Mouse (Mus musculus) fat pad, adult 2 months (tissue): Measurements from ENCODE around the gene Golt1b.
"Not testable (repeated sequence)": the region's sequence is repeated elsewhere in the genome, so short reads cannot be mapped to it uniquely, and the experiment has no call there.

ENCODE experiments used
- DNase-seq: peaks from one replicate; pipeline ENCODE4 v3.0.0-alpha.2; 2011; ENCODE audit warnings: low read depth, low spot score; ENCODE audit errors: extremely low read depth

Gene Golt1b

DNA sequence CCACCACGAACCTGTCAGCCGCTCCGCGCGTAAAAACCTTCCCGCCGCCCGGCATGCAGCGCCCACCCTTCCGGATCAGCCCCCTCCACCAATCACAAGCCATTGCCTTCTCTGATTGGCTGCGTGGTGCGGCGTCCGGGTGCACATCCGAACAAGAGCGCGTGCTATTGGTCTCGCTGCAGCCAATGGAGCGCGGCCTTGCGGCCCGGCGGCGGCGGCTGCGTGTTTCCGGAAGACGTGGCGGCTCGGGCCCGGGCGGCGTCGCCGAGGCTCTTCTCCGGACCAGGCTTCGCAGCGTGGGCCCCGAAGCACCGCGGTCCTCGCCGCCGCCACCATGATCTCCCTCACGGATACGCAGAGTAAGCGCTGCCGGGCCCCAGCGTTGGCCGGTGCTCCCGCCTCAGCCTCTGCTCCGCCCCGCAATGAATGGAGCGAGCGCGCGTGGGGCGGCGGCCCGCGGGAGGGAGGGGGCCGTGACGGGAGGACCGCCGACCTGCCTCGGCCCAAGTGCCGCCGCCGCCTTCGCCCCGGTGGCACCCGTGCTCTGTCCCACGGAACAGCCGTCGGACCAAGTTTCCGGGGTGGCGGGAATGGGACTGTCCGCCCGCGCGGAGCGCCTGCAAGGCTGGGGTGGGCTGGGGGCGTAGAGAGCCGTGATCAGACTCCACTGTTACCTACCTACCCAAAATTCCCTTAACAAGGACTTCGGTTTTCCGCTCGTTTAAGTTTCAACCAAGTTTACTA lies at the start of gene Golt1b, which contains the start of gene Recql:
Gene Golt1b, plus strand, starts transcription at position 211 of the 744 bp plus-strand sequence.
Gene Recql, minus strand, starts transcription at position 77 of the 744 bp plus-strand sequence.
- peak; percentile 56 for DNase-seq

DNA sequence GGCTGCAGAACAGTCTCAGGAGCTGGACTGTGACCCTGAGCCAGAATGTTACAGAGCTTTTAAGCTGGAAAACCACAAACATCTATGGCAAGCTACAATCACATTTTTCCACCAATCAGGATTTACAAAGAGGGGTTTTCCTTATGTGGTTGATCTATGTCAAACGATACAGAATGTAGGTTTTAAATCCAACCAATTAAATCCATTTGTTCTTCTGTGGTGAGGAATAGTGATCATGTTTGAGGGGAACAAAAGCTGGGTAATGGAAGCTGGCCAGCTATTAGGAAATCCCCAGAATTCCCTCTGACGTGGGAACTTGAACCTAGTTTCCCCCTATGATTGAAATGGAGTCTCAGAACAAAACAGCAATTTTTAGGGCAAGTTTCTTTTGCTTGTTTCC lies 48.1 kb upstream of the Golt1b start:
- no peak for DNase-seq

DNA sequence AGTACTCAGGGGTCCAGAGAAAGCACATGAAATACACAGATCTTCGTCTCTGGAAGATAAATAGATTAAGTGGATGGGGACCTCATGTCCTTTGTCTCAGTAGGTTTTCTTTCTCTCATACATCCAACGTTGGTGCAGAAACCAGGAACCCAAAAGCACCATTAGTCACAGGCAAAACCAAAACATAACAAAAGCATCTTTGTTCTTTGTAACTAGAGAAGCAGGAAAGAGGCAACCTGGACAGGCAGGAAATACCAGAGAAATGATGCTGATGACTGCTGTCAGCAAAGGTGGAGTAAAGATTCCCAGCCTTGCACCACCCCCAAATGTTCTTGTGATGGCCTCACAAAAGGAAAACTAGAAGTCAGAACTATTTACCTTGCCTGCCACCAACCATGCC lies 47.4 kb upstream of the Golt1b start:
- peak; percentile 11 for DNase-seq

DNA sequence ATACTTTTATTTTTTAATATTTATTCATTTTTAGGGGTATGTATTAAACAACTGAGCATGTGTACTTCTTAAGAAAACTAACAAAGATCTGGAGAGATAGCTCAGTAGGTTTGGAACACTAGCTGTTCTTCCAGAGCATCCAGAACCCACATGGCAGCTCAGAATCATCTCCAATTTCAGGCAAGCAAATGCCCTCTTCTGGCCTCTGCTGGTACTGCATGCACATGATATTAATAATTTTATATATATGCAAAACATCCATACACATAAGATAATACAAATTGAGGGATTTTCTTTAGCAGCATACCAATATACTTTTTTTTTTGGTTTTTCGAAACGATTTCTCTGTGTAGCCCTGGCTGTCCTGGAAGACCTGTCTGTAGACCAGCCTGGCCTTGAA lies 43.5 kb upstream of the Golt1b start:
- DNase-seq = no peak

DNA sequence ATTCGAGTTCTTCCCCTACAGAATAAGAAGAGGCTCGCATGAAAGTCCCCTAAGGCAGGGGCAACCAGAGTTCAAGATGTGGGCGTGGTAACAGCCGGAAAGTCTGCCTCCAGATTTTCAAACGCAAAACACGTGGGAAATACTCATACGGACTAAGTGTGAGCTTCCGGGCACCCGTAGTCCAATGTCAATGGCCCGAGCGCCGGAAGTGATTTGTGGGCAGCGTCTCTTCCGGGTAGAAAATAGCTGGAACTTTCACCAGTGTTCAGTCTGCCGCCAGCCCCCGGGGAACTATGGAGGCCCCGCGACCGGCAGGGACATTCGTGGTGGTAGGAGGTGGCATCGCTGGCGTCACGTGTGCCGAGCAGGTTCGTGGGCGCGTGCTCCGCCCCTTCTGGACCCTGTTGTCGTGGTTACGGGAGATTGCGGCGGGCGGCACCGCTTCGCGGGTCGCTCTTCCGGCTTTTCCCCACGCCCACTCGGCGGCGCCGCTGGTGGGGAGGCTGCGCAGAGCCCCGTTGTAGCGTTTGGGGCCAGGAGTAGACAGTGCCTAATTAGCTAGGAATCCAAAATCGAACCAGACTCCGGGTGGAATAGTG lies 41.5 kb upstream of the Golt1b start, which contains the start of gene Pyroxd1:
Gene Pyroxd1, plus strand, starts transcription at position 215 of the 599 bp plus-strand sequence.
- DNase-seq = peak; percentile 52

DNA sequence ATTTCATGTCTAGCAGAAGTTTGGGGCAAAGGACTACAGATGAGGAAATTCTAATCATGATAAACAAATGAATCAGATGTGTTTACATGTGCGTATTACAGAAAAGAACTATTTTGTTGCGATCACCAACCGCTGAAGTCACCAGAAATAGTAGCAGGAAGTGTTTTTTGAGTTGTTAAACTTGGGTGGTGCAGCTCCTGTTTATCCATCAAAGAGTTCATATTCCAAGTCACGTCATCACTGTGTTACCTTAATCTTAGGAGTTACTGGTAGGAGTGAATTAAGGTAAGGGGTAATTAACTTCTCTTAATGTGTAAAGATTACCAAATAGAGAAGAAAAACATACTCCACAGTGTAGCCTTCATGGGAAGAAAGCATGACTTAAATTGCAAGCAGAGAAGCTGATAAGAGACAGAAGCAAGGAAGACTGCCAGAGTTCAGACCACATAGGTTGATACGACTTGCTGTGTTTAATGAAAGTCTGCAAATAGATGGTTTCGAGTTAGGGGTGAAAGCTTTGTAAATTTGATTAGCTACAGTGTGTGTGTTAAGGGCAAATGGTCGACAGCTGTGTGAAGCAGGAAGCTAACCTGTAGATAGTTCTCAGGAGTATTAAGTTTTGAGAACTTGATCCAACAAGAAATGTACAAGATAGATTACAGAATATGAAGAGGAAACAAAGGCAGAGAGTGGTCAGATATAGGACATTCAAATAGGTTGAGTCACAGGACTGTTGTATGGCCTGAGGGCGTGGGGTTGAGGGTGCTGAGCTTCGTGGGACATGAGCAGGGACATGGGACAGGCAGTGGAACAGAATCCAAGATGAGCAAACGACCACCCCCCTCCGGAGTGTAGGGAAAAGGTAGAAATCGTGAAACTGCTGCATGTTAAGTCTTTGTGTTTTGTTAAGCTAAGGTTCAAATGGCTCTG lies 40.6 kb upstream of the Golt1b start:
- no peak for DNase-seq

DNA sequence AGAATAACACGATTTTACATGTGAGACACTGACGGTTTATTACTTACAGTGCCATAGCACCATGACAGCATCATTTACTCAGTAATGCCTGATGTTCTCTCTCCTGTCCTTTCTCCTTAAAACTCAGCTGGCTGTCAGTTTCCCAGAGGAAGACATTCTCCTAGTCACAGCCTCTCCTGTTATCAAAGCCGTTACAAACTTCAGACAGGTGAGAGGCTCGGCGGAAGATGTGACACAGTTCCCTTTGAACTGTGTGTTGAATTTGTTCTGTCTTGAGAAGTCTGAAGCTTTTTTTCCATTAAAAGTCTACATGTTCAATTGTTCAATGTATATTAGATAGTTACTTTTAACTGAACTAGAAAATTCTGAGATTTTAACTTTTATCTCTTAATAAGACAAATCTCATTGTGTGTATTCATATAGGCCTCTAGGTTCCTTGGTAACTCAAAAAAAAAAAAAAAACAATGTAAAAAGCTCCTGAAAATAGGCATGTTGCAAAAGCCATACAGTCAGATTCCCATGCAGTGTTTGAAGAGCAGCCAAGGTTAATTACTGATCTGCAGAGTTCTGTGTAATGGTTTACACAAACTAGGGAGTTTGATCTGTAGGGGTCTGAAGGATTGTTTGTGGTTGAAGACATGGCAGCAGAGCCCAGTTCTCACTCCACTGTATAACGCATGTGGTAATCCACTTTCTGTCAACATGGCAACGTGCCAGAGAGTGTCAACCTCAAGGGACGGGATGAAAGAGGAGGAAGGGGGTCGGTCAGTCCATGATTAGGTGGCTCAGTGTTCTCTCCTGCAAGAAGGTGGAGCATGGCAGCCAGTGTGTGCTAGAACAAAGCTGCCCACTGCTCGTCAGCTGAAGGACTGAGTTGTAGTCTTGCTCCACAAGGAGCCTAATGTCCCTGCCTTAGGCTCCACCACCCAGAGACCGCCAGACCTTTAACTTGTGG lies 39.3 kb upstream of the Golt1b start:
- no peak for DNase-seq

DNA sequence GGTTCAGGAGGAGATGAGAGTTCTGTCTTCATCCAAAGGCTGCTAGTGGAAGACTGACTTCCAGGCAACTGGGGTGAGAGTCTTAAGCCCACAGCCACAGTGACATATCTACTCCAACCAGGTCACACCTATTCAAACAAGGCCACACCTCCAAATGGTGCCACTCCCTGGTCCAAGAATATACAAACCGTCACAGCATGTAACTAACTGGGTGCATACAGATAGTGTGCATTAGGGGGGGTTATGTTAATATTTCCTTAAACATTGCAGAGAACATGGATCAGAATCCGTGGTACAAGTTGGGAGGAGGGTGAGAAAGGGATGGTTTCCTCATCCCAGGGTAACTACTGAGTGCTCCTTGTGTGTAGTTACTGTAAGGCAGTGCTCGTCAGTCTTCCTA lies 34.9 kb upstream of the Golt1b start:
- not testable (repeated sequence) for DNase-seq

DNA sequence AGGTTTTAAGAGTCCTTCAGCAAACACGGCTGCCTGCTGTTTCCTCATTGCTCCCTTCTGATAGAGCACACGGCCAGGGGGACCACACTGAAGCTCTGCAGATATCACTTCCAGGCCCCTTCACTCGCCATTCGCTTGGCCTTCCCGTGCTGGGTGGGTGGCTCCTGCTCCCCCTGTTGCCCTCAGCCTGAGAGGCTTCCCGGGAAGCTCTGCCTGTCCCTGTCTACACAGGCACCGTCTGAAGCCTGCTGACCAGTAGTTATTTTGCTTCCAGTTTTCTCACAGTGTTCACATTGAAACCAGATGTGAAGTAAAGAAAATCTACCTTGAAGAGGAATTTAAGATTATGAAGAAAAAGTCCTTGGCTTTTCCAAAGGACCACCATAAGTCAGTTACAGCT lies 29.9 kb upstream of the Golt1b start:
- DNase-seq = no peak

DNA sequence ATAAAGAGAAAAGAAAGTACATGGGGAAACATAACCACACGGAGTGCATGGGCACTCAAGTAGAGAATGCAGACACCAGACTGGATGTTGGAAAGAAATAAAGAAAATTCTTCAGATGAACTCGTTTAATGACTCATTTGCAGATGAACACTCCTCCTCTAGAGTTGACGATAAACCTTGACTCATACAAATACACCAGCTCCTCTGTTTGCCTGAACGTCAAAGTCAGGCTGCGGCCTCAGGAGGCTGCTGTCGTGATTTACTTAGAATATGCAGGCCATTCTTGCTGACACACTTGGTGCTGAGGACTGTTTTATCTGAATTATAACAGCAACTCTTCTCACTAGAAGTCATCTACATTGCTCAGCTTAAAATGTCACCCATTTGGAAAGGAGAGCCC lies 25.0 kb upstream of the Golt1b start:
- DNase-seq = no peak

DNA sequence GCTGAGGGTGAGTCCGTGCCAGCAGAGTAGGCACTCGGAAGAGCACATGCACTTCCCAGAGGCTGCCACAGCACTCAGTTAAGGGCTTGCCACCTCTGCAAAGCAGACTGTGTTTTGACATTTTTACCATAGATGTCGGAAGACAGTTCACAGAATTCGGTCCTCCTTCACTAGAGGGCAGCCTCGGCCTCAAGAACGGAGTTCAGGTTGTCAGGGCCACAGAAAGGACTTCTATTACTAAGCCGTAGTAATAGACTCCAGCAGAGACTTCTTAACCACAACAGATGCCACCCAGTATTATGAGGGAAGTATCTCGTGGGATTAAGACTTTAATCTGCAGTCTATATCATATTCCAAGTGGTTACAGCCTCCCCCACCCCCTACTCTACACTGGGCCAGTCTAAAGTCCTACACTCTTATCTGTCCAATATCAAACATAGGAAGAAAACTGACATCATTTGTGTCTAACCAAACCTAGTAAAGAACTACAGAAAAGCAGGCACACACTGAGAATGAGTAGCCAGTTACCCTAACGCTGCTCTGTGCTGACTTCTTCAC lies 23.9 kb upstream of the Golt1b start:
- no peak for DNase-seq

DNA sequence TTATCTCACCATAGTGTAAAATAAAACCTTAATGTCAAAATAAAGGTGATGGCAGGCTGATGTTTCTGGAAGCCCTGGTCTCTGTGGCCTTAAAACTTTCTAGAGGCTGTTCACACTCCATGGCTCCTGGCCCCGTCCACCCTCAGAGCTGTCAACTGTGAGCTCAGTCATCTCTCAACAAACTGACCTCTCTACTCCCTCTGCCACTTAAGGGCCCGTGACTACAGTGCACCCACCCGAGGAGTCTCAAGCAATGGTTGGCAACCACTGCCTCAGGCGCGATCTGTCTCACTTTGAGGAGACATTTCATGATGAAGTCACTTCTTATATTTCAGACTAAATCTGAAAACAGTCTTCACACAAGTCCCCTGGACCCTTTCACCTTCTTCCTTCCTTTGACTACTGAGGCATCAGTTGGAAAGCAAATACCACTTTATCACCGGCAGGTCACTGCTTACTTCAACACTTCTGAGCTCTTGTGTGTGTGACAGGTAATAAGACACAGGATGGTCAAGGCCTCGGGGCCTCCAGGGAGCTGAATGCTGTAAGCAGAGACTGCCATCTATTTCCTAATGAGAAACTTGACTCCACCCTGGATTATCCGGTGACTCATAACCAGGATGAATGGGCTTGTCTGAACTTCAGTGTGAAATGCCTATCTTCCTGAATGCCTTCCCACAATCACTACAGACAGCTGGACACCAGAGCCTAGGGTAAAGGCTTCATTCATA lies 21.1 kb upstream of the Golt1b start:
- DNase-seq = peak; percentile 26

DNA sequence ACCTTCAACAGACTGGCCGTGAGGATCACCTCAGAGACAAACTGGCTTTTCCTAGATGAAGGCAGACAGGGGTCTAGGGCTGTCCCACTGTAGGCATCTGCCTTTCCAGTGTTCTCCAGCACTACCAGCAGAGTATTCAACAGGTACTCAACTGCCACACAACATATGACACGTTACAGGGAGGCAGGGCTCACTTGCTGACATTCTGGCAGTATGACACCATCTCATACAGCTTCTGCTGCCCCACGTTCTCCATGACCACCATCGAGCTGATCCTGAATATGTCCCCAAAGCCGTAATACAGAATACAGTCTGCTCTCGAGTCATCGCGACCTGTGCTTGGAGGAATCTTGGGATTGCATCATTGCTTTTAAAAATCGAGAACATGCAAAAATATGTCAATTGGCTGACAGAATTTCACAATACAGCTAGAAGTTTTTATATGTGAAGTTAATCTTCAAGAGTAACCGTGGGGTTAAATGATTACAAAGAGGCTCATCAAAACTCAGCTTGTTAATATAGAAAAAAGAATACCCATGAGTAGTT lies 20.5 kb upstream of the Golt1b start:
- DNase-seq = no peak

DNA sequence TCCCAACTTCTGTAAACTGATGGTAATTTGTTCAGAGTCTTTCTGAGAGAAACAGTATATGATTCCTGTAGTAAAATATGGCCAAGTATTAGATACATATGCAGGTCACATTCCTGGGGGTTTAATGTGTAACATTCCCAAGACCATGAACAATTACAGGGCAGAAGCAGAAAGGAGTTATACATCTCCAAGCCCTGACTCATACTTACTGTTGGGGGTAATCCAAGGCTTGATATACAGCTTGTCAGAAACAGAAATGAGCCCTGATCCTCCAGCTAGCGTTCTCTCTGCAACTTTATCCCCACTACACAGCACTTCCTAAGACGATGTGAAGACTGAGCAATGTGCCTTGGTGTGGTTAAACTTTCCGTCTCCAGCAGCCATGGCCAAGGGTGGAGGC lies 19.5 kb upstream of the Golt1b start:
- no peak for DNase-seq

DNA sequence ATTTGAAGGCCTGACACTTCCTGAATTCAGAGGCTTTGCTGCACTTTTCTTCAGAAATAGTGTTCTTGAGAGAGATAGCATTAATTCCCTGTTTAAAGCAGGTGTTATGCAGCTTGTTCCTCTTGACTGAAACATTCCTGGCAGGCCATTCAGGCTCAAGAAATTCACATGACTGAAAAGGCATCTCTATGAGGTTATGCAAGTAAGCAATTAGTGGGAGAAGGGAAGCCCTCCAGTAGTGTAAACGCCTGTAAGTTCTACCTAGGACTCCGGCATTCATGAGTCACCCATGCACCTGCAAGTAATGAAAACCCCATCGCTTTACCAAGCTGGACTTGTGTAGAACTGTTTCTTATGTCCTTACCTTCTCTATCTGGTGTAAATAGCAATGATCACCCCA lies 17.5 kb upstream of the Golt1b start:
- no peak for DNase-seq

DNA sequence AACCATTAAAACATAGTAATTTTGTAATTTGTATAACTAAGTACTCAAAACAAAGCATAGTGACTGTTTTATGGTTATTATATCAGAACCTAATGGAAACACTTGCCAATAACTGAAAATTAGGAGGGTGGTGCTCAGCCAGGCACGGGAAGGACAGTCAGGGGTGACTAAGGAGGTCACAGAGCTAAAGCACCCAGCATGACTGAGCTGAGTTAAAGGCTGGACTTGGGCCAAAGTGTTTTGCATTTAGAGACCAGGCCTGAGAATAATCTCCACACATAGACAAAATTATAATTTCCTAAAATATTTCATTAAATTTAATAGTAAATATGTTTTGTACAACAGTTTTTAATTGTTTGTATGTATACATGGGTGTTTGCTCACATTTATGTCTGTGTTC lies 9.9 kb upstream of the Golt1b start:
- DNase-seq = no peak

DNA sequence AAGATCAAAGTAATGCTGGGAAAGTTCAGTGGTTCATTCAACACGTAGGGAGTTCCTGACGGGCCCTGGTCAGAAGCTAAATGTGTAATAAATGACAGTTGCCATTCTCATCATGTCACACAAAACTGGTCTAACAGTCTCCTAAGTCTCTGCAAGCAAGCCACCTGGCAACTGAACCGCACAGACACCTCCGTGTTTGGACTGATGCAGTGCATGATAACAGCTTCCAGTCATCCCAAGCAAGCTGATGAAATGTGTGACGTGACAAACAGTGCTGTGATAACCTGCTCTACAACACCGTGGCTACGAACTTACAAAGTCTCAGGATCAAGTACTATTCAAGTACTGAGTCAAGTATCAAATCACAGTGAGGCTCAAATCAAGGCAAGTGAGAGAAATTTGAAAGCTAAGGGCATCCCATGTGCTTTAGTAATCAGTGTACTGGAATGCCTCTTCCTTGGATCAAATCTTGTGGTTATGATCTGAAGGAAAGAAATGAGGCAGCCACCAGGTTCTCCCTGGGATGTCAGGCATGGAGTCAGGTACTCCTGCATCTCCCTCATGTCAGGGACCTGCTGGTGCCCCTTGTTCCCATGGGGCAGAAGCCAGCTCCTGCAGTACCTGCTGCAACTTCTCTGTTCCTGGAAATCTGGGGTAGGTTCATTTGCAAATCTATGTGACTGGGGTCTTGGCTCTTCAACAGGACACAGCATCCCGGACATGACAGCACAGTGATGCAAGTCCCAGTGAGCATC lies 8.3 kb upstream of the Golt1b start:
- DNase-seq = peak; percentile 50

DNA sequence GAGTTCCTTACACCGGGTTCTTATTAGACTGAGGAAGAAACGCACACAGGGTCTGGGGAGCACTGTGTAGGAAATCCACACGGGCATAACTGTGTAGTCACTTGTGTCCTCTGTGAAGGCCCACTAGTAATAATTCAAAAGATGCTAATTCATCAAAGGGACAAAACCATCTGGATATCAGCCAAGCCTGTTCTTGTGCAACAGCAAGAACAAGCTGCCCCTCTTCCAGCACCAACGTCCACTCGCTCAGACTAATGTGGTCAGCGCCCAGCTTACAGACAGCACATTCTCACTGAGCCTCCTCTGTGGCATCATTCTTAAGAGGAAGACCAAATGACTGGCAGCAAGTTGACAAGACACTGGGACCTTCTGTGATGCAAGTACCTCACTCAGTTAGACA lies 7.1 kb upstream of the Golt1b start:
- no peak for DNase-seq
